ENCODE assay signal across 24 mouse cellular contexts in genomic region chr11:106641580-106641979, GRCm38 (mm10).
"Had no signal": no experiment of that assay in that cellular context is flagged by ENCODE, and none has a peak within 500 bp of the region (broad histone marks: within the 10 kb centered on the region; RNA-seq: fewer than 3 reads in every experiment).

No protein-coding gene starts in this region.

- H3K27ac ChIP-seq: kidney, embryonic 15.5 days; limb, embryonic 12.5 days; limb, embryonic 15.5 days; liver, embryonic 14.5 days; midbrain, embryonic 10.5 days; midbrain, embryonic 13.5 days; neural tube, embryonic 13.5 days had no signal

- ATAC-seq: liver, postnatal 0 days; lung, postnatal 0 days; midbrain, embryonic 13.5 days; midbrain, embryonic 16.5 days had no signal

- H3K27me3 ChIP-seq: kidney, embryonic 15.5 days; limb, embryonic 12.5 days; limb, embryonic 15.5 days; megakaryocyte, embryonic 14.5 days; midbrain, embryonic 13.5 days had no signal

- H3K4me2 ChIP-seq: kidney, embryonic 15.5 days; limb, embryonic 12.5 days; limb, embryonic 15.5 days; liver, embryonic 11.5 days; midbrain, embryonic 13.5 days; neural tube, embryonic 13.5 days had no signal

- H3K9ac ChIP-seq: kidney, embryonic 15.5 days; limb, embryonic 12.5 days; limb, embryonic 15.5 days; liver, embryonic 14.5 days; liver, postnatal 0 days; midbrain, embryonic 13.5 days; neural tube, embryonic 13.5 days had no signal

- DNase-seq: kidney, adult 11 months; kidney, adult 8-10 months; kidney, postnatal 10 days; kidney, postnatal 36 days; left cerebral cortex, postnatal 4 days; liver, postnatal 0 days; lung, postnatal 36 days; retina, postnatal 1 day; right cerebral cortex, postnatal 25 days; thymus, adult 2 months; thymus, postnatal 14 days; thymus, postnatal 4 days had no signal

- H3K9me3 ChIP-seq: kidney, embryonic 15.5 days; limb, embryonic 12.5 days; limb, embryonic 15.5 days; megakaryocyte, embryonic 14.5 days; midbrain, embryonic 10.5 days; midbrain, embryonic 13.5 days; neural tube, embryonic 13.5 days had no signal

- H3K36me3 ChIP-seq: kidney, embryonic 15.5 days; limb, embryonic 12.5 days; limb, embryonic 15.5 days; midbrain, embryonic 10.5 days; midbrain, embryonic 13.5 days; neural tube, embryonic 13.5 days had no signal

- H3K4me3 ChIP-seq: kidney, embryonic 15.5 days; limb, embryonic 12.5 days; limb, embryonic 15.5 days; megakaryocyte, embryonic 14.5 days; midbrain, embryonic 10.5 days; midbrain, embryonic 13.5 days; myocyte; neural tube, embryonic 13.5 days had no signal
